Mouse (Mus musculus) heart, embryonic 11.5 days (tissue): ENCODE results near the gene Ube2d3. TPM values are rescaled to one million over a fixed set of nuclear protein-coding genes. Genes with fewer than 3 reads are reported as not detected.

Source experiments
- ATAC-seq: fragments of 200-750 bp; cut with Nextera tagmentation; replicated peaks from 2 replicates; pipeline ENCODE4 v1.8.0; 2017; ENCODE audit warnings: moderate library complexity; ENCODE audit not compliant: insufficient number of reproducible peaks, low FRiP score, low TSS enrichment
- H3K27ac ChIP-seq: fragments of 300-500 bp; sonication (generic); 2 replicates; pipeline ENCODE4 v1.5.1; 2014; ENCODE audit warnings: mild to moderate bottlenecking, low read depth, low read length
- H3K27me3 ChIP-seq: fragments of 300-500 bp; sonication (generic); 2 replicates; pipeline ENCODE4 v1.6.1; 2014; ENCODE audit warnings: mild to moderate bottlenecking, low read length, mixed read lengths; ENCODE audit not compliant: control insufficient read depth, insufficient read depth
- H3K36me3 ChIP-seq: fragments of 300-500 bp; sonication (generic); 2 replicates; pipeline ENCODE4 v1.6.1; 2014; ENCODE audit warnings: mild to moderate bottlenecking, low read length, moderate library complexity, mixed read lengths; ENCODE audit not compliant: control insufficient read depth, insufficient read depth
- H3K4me1 ChIP-seq: fragments of 300-500 bp; sonication (generic); 2 replicates; pipeline ENCODE4 v1.6.1; 2014; ENCODE audit warnings: low read length; ENCODE audit not compliant: control insufficient read depth, insufficient read depth
- H3K4me2 ChIP-seq: fragments of 300-500 bp; sonication (generic); 2 replicates; pipeline ENCODE4 v1.6.1; 2014; ENCODE audit warnings: mild to moderate bottlenecking, moderate library complexity
- H3K4me3 ChIP-seq: fragments of 300-500 bp; sonication (generic); 2 replicates; pipeline ENCODE4 v1.5.1; 2014; ENCODE audit warnings: low read depth, low read length
- H3K9ac ChIP-seq: fragments of 300-500 bp; sonication (generic); 2 replicates; pipeline ENCODE4 v1.6.1; 2014; ENCODE audit warnings: mild to moderate bottlenecking, low read depth, low read length, moderate library complexity
- H3K9me3 ChIP-seq: fragments of 300-500 bp; sonication (generic); replicated peaks from 2 replicates; pipeline ENCODE4 v1.6.1; 2016; ENCODE audit warnings: low read length; ENCODE audit not compliant: control insufficient read depth
- WGBS: fragments of 180-500 bp; shearing (Covaris S2); extraction: QIAGEN DNeasy Blood & Tissue Kit; methylation state at CpG from one replicate; pipeline ENCODE4 v1.1.7; 2014; ENCODE audit not compliant: insufficient replicate concordance; 5-methylcytosine and 5-hydroxymethylcytosine counted together
- polyA plus RNA-seq: library from polyadenylated mRNA; unstranded; fragments of >200 nt; fragmentation: Nextera tagmentation; extraction: Ambion mirVana; gene quantifications from 2 replicates; pipeline ENCODE4 v1.2.1, GENCODE M21; 2014

The Ube2d3 gene
- polyA plus RNA-seq, 1 experiment from 2014 or later, result 497 TPM

DNA sequence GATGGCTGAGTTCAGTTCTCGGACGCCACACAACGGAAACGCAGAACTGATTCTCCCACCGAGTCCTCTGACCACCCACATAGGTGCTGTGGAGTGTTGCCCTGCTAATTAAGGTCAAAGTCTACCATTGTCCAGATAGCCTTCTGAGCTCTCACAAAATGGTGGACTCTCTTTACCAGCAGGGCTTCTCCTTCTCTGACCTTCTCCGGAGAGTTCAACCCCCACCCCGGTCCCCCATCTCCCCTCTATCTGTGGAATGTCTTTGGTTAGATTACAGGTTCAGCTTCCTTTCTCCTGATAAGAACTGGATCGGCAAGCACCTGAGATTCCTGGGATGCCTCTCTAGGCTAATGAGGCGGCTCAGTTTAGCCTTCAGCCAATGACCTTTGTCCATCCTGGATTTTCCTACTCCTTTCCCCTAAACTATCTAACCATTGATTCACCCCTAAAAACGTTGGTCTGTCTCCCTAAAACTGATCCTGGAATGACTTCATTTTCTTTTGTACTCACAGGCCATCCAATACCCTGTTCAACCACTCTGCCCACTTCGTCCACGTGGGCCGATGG is 68.0 kb downstream of the Ube2d3 start:
- 77% methylated on average over 13 of the region's 13 CpGs for WGBS
- Histone ChIP-seq H3K9me3 (no peaks in the 10 kb centered on the region), H3K9ac (no peak overlapping the region), H3K27ac (no peak overlapping the region), H3K36me3 (no peaks in the 10 kb centered on the region), H3K27me3 (no peaks in the 10 kb centered on the region), H3K4me2 (no peak overlapping the region), H3K4me3 (no peak overlapping the region), H3K4me1 (peaks cover 13% of the 10 kb centered on the region)
- ATAC-seq, result no peak

DNA sequence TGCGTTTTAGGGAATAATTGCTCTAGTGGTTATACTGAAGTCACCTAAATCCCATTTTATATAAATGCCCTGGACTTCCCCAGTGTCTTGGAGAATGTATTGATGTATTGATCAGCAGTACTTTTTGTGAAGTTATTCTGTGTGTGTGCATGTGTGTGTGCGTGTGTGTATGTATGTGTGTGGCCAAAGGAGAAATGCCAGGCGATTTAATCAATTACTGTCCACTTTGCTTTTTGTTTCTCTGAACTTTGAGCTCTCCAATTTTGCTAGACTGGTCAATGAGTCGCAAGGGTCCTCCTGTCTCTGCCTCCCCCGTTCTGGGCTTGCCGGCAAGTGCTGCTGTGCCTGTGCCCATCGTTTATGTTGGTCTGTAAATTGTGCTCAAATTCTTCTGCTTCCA is 69.6 kb downstream of the Ube2d3 start:
- 87% methylated on average over 7 of the region's 7 CpGs for WGBS
- Histone ChIP-seq H3K4me2 (no peak overlapping the region), H3K27me3 (no peaks in the 10 kb centered on the region), H3K9ac (no peak overlapping the region), H3K36me3 (no peaks in the 10 kb centered on the region), H3K4me1 (peaks cover 9% of the 10 kb centered on the region), H3K9me3 (no peaks in the 10 kb centered on the region), H3K4me3 (no peak overlapping the region), H3K27ac (no peak overlapping the region)
- ATAC-seq, result no peak

DNA sequence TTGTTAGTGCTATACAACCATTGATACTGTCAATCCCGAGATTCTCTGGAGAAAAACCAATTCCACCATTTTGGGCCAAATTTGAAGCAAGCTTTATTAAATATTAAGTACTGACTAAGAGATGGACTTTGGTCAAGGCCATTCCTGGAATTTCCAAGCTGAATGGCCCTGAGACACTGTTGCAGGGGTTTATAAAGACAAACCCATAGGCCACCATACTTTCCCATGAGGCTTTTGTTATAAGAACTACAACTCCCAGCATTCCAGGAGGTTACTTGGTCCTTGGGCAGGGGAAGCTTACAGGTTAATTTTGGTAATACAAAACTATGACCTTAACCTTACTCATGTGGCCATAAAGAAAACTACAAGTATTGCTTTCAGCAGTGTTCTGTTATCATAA is 70.2 kb downstream of the Ube2d3 start:
- no peak for ATAC-seq

DNA sequence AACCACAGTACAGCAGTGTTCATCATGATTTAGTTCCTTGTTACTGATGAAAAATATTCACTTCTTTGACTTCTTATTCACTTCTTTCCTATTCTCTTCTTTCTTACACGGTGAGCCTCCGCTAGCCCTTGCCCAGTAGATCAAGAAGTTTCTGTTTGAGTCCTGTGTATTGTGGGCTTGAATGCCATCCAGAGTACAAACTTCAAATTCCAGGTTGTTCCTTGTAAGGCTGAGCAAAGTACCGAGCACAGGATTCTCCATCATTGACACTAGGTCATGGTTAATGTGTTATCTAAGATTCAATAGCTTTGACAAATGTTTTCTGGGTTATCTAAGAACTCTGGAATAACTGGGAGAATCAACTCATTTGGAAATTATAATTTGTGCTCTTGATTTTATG is 72.4 kb downstream of the Ube2d3 start:
- 75% methylated on average over 3 of the region's 3 CpGs for WGBS

More for the DNA sequence above, 70.2 kb downstream of the Ube2d3 start:
- Histone ChIP-seq H3K27ac (no peak overlapping the region), H3K27me3 (no peaks in the 10 kb centered on the region), H3K36me3 (no peaks in the 10 kb centered on the region), H3K4me3 (no peak overlapping the region), H3K4me1 (peaks cover 2% of the 10 kb centered on the region), H3K9ac (no peak overlapping the region), H3K9me3 (no peaks in the 10 kb centered on the region), H3K4me2 (no peak overlapping the region)
- 88% methylated on average over 1 of the region's 1 CpGs for WGBS

DNA sequence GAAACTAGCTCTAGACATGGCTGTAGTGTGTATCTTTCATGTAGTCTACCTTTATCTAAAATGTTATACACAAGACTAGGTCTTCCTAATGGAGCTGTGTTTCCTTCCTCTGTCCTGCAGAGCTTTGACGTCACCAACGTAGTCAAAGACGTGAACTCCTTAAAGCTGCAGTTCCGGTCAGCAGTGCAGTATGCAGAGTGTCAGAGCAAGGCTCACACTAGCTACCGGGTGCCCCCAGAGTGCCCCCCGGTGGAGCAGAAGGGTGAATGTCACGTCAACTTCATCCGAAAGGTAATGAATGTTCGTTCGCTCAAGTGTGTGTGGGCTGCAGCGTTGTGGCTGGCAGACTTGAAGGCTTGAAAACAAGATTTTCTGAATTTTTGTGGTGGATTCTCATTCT is 73.7 kb downstream of the Ube2d3 start:
- ATAC-seq, result no peak
- Histone ChIP-seq H3K27ac (no peak overlapping the region), H3K36me3 (no peaks in the 10 kb centered on the region), H3K4me2 (no peak overlapping the region), H3K9ac (no peak overlapping the region), H3K27me3 (no peaks in the 10 kb centered on the region), H3K4me1 (peaks cover 18% of the 10 kb centered on the region), H3K4me3 (no peak overlapping the region), H3K9me3 (no peaks in the 10 kb centered on the region)
- WGBS, result 32% methylated on average over 11 of the region's 11 CpGs

More for the DNA sequence above, 72.4 kb downstream of the Ube2d3 start:
- Histone ChIP-seq H3K4me3 (no peak overlapping the region), H3K36me3 (no peaks in the 10 kb centered on the region), H3K9me3 (no peaks in the 10 kb centered on the region), H3K4me2 (no peak overlapping the region), H3K9ac (no peak overlapping the region), H3K27ac (no peak overlapping the region), H3K27me3 (no peaks in the 10 kb centered on the region), H3K4me1 (peaks cover 5% of the 10 kb centered on the region)
- ATAC-seq, result no peak

DNA sequence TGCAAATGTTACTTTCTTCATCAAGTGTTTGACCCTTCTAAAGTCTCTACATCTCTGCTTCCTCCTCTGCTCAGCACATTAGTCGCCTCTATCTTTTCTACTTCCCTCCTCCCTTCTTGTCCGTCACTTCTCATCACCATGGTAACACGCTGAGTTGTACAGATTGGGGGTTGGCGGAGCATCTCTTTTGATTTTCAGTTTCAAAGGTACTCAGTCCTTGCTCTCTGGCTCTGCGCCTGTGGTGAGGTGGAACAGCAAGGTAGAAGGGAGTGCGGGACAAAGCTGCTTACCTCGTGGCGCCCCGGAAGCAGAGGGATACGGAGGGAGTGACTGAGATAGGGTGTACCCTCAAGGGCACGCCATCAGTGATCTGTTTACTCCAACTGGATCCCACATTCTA is 75.3 kb downstream of the Ube2d3 start:
- peaks cover 24% of the 10 kb centered on the region for H3K4me1 ChIP-seq
- 48% methylated on average over 11 of the region's 11 CpGs for WGBS

DNA sequence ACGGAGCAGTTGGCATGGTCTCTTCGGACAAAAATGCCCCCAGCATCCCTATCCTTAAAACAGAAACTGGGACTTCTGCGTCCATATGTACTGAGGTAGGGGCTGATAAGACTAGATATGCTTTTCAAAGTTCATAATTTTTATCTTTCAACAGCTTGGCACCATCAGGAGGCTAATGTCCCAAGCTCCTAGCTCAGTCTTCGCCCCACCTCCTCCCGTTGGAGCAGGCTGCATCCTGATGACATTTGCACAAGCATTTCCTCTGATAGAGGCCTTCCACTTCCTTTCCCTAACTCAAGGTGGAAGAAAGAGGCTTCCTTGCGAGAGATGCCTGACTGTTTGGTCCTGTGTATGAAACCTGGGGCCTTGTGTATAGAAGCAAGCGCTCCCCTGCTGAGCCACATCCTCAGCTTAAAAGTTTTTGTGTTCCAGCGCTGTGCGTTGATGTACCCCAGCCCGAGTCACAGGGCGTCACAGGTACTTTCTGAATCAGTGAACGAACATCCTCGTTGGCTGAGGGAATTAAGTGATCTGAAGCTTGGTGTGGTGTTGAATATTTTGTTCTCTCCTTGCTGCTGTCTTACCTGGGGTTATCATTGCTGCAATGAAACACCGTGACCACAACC is 76.0 kb downstream of the Ube2d3 start:
- ATAC-seq, result no peak
- Histone ChIP-seq H3K9ac (no peak overlapping the region), H3K27me3 (no peaks in the 10 kb centered on the region), H3K4me2 (no peak overlapping the region), H3K4me3 (no peak overlapping the region), H3K27ac (no peak overlapping the region), H3K36me3 (no peaks in the 10 kb centered on the region), H3K9me3 (no peaks in the 10 kb centered on the region), H3K4me1 (peaks cover 27% of the 10 kb centered on the region)
- 69% methylated on average over 14 of the region's 14 CpGs for WGBS

More for the DNA sequence above, 75.3 kb downstream of the Ube2d3 start:
- H3K4me3 ChIP-seq, result no peak overlapping the region
- no peak overlapping the region for H3K27ac ChIP-seq
- peak overlapping the region; percentile 16; the same call in 1 of the 2 replicates for H3K4me2 ChIP-seq
- H3K36me3 ChIP-seq, result no peaks in the 10 kb centered on the region
- no peak for ATAC-seq
- no peak overlapping the region for H3K9ac ChIP-seq
- H3K27me3 ChIP-seq, result no peaks in the 10 kb centered on the region
- no peaks in the 10 kb centered on the region for H3K9me3 ChIP-seq

DNA sequence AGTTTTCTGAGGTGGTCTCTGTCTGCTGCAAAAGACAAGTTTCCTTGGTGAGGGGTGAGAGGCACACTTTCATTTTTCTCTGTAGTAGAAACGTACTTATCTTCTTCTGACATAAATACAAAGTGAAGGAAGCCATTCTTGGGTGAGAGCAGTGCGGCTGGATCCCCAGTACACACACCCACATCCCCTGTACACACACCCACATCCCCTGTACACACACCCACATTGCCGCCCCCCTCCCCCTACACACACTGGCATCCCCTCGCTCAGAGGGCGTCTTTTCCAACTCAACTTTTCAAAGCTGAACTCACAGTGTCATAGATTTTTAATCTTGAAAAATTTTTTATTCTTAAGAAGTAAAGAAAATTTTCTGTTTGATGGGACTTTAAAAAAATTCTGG is 77.3 kb downstream of the Ube2d3 start:
- no peak overlapping the region for H3K4me2 ChIP-seq
- 74% methylated on average over 5 of the region's 5 CpGs for WGBS

DNA sequence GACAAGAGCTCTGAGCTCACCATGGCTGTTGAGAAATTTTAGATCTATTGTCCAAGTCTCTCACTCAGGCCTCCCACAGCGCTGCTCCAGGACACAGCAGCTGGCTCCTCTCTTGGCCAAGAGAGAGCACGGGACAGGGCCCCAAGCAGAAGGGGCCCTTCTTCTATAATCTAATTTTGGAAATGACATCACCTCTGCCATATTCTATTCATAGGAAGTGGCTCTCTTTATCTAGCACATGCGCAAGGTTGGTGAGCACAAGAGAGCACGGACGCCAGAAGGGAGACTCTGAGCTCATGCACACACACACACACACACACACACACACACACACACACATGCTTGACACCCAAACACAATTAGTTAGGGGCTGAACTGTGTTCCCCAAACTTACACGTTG is 78.9 kb downstream of the Ube2d3 start:
- H3K4me3 ChIP-seq, result no peak overlapping the region
- H3K27me3 ChIP-seq, result no peaks in the 10 kb centered on the region
- H3K4me2 ChIP-seq, result peak overlapping the region; percentile 14; the same call in 1 of the 2 replicates
- H3K36me3 ChIP-seq, result no peaks in the 10 kb centered on the region
- H3K27ac ChIP-seq, result peak overlapping the region; percentile 88
- H3K9me3 ChIP-seq, result no peaks in the 10 kb centered on the region
- H3K4me1 ChIP-seq, result peaks cover 34% of the 10 kb centered on the region
- 0 out of 2 replicates have a peak overlapping the region, but pooled peaks have one; percentile 46 for H3K9ac ChIP-seq
- ATAC-seq, result peak; percentile 87
- WGBS, result 17% methylated on average over 6 of the region's 6 CpGs

More for the DNA sequence above, 77.3 kb downstream of the Ube2d3 start:
- Histone ChIP-seq H3K4me3 (no peak overlapping the region), H3K4me1 (peaks cover 30% of the 10 kb centered on the region), H3K27ac (0 out of 2 replicates have a peak overlapping the region, but pooled peaks have one; percentile 88), H3K9ac (no peak overlapping the region), H3K27me3 (no peaks in the 10 kb centered on the region), H3K36me3 (no peaks in the 10 kb centered on the region), H3K9me3 (no peaks in the 10 kb centered on the region)
- ATAC-seq, result no peak
